Mouse (Mus musculus): ENCODE data around the gene Slc17a7. TPM values are rescaled to one million over a fixed set of nuclear protein-coding genes. Genes with fewer than 3 reads are reported as not detected.
"Not testable (repeated sequence)": the region's sequence is repeated elsewhere in the genome, so short reads cannot be mapped to it uniquely, and the experiment has no call there.

The Slc17a7 gene
- total and polyA plus RNA-seq, 3 experiments, result 0.11 TPM; not detected in 2

- no peak overlapping the region for H3K4me2 ChIP-seq (ENCODE audit: insufficient read depth, low read depth, poor library complexity, severe bottlenecking)
- dilution Hi-C loops (cut with MboI; ENCODE audit: extremely low pct_ligation_motif_present, extremely low pct_unique_long_range_greater_than_20kb, low sequenced_read_pairs), result no loop called here
These were observed 12.4 kb upstream of the Slc17a7 start for GRCm38 (mm10) chr7:45151303-45151702.

GRCm38 (mm10) chr7:45153052-45153451, 10.7 kb upstream of the Slc17a7 start:
- H3K79me2 ChIP-seq (replicated peaks; ENCODE audit: control insufficient read depth, extremely low read depth, insufficient read depth, poor library complexity, severe bottlenecking); H3K9me3 ChIP-seq (replicated peaks; ENCODE audit: low read length); H3K27me3 ChIP-seq (replicated peaks); H3K9ac ChIP-seq (ENCODE audit: insufficient read depth, low read depth); dilution Hi-C loops (cut with MboI; ENCODE audit: extremely low pct_ligation_motif_present, extremely low pct_unique_long_range_greater_than_20kb, low sequenced_read_pairs); DNase-seq (ENCODE audit: extremely low read depth); in situ Hi-C loops (cut with MboI; ENCODE audit: low pct_ligation_motif_present, low pct_unique_long_range_greater_than_20kb, low sequenced_read_pairs); H3K27ac ChIP-seq (ENCODE audit: insufficient read depth, low read depth): not testable (repeated sequence)
- H3K4me2 ChIP-seq (ENCODE audit: insufficient read depth, low read depth, poor library complexity, severe bottlenecking), result 0 out of 2 replicates have a peak overlapping the region, but pooled peaks have one; percentile 78
- peak; percentile 60; the same call in 1 of the 2 replicates for TF ChIP-seq TBP (conservative IDR thresholded peaks at IDR 0.05; ENCODE audit: low read depth, low read length)
- 0 out of 4 replicates have a peak, but pooled peaks of 1 of the 2 experiments have one; percentile 10 for TF ChIP-seq CTCF (conservative IDR thresholded peaks at IDR 0.05 in 1 of 2, IDR thresholded peaks at IDR 0.05 in 1 of 2; ENCODE audit: low read depth in 2 of 2, low read length in 2 of 2)
- peaks cover 5 to 38% of the 10 kb centered on the region in 2 experiments for H3K4me1 ChIP-seq (ENCODE audit: control insufficient read depth in 1 of 2, insufficient read depth in 2 of 2)
- H3K36me3 ChIP-seq (replicated peaks in 1 of 2; ENCODE audit: control insufficient read depth in 1 of 2, insufficient read depth in 1 of 2, low read length in 1 of 2), result peaks cover 0 to 35% of the 10 kb centered on the region in 2 experiments
- peak overlapping the region in 1 of 3 experiments; percentile 74 for H3K4me3 ChIP-seq (replicated peaks in 1 of 3; ENCODE audit: low read depth in 2 of 3, low read length in 2 of 3, poor library complexity in 1 of 3)

More at GRCm38 (mm10) chr7:45151303-45151702, 12.4 kb upstream of the Slc17a7 start:
- no peak for DNase-seq (ENCODE audit: extremely low read depth)
- H3K4me3 ChIP-seq (replicated peaks in 1 of 3; ENCODE audit: low read depth in 2 of 3, low read length in 2 of 3, poor library complexity in 1 of 3), result no peak overlapping the region
- H3K9me3 ChIP-seq (replicated peaks; ENCODE audit: low read length), result no peaks in the 10 kb centered on the region
- in situ Hi-C loops (cut with MboI; ENCODE audit: low pct_ligation_motif_present, low pct_unique_long_range_greater_than_20kb, low sequenced_read_pairs), result no loop called here
- H3K27ac ChIP-seq (ENCODE audit: insufficient read depth, low read depth), result no peak overlapping the region
- no peaks in the 10 kb centered on the region for H3K79me2 ChIP-seq (replicated peaks; ENCODE audit: control insufficient read depth, extremely low read depth, insufficient read depth, poor library complexity, severe bottlenecking)
- no peak overlapping the region for H3K9ac ChIP-seq (ENCODE audit: insufficient read depth, low read depth)
- peaks cover 0 to 40% of the 10 kb centered on the region in 2 experiments for H3K36me3 ChIP-seq (replicated peaks in 1 of 2; ENCODE audit: control insufficient read depth in 1 of 2, insufficient read depth in 1 of 2, low read length in 1 of 2)
- H3K27me3 ChIP-seq (replicated peaks), result no peaks in the 10 kb centered on the region
- H3K4me1 ChIP-seq (ENCODE audit: control insufficient read depth in 1 of 2, insufficient read depth in 2 of 2), result peaks cover 5 to 38% of the 10 kb centered on the region in 2 experiments
- TF ChIP-seq TCF12 (IDR thresholded peaks at IDR 0.05; ENCODE audit: low read depth, low read length) (no peak), ELF1 (IDR thresholded peaks at IDR 0.05; ENCODE audit: low read depth, low read length) (no peak), CHD2 (IDR thresholded peaks at IDR 0.05; ENCODE audit: low read length) (no peak), ZKSCAN1 (IDR thresholded peaks at IDR 0.05; ENCODE audit: borderline replicate concordance, low read depth, low read length) (no peak), RCOR1 (conservative IDR thresholded peaks at IDR 0.05; ENCODE audit: low read depth, low read length) (no peak), UBTF (IDR thresholded peaks at IDR 0.05; ENCODE audit: low read depth, low read length) (no peak), NRF1 (IDR thresholded peaks at IDR 0.05; ENCODE audit: low read depth, low read length) (no peak), CHD1 (IDR thresholded peaks at IDR 0.05; ENCODE audit: low read depth, low read length) (no peak), GABPA (IDR thresholded peaks at IDR 0.05; ENCODE audit: insufficient replicate concordance, low read depth, low read length) (no peak), ZNF384 (IDR thresholded peaks at IDR 0.05; ENCODE audit: low read depth, low read length) (no peak), USF2 (conservative IDR thresholded peaks at IDR 0.05; ENCODE audit: low read depth, low read length) (no peak), CTCF (conservative IDR thresholded peaks at IDR 0.05 in 1 of 2, IDR thresholded peaks at IDR 0.05 in 1 of 2; ENCODE audit: low read depth in 2 of 2, low read length in 2 of 2) (no peak), MAX (IDR thresholded peaks at IDR 0.05; ENCODE audit: low read length) (no peak), PAX5 (IDR thresholded peaks at IDR 0.05; ENCODE audit: low read length) (no peak), KAT2A (IDR thresholded peaks at IDR 0.05; ENCODE audit: insufficient replicate concordance, low read length) (no peak), TBP (conservative IDR thresholded peaks at IDR 0.05; ENCODE audit: low read depth, low read length) (no peak), JUND (conservative IDR thresholded peaks at IDR 0.05; ENCODE audit: low read depth, low read length) (no peak), RAD21 (IDR thresholded peaks at IDR 0.05; ENCODE audit: low read depth, low read length) (no peak)
